Mouse (Mus musculus) ES-E14 (cell line): ENCODE measurements around the gene Ggnbp2. TPM values are rescaled to one million over a fixed set of nuclear protein-coding genes. Genes with fewer than 3 reads are reported as not detected.

Experiments used
- DNase-seq: peaks from one replicate; pipeline ENCODE4 v3.0.0-alpha.2; 2013; ENCODE audit warnings: low read depth, low spot score
- H3K27ac ChIP-seq: 2 replicates; pipeline ENCODE4 v1.5.1; 2012; ENCODE audit warnings: low read depth, mild to moderate bottlenecking, low read length, moderate library complexity, mixed read lengths; ENCODE audit not compliant: poor library complexity, insufficient read depth, severe bottlenecking
- H3K36me3 ChIP-seq: 2 replicates; pipeline ENCODE4 v1.6.1; 2012; ENCODE audit warnings: mild to moderate bottlenecking, low read length, moderate library complexity, mixed read lengths; ENCODE audit not compliant: control insufficient read depth, poor library complexity, insufficient read depth, severe bottlenecking
- H3K4me1 ChIP-seq, 2 experiments: fragments of 150-350 bp in 1 of 2; sonication (generic) in 1 of 2; 2 replicates each; pipeline ENCODE4 v1.6.1; 2012; ENCODE audit warnings: low read length in 2 of 2, mild to moderate bottlenecking in 1 of 2, mixed read lengths in 1 of 2; ENCODE audit not compliant: control insufficient read depth in 2 of 2, insufficient read depth in 2 of 2, poor library complexity in 1 of 2
- H3K4me3 ChIP-seq, 2 experiments: fragments of 150-350 bp in 1 of 2; sonication (generic) in 1 of 2; 2 replicates each; pipeline ENCODE4 v1.5.1; 2012; ENCODE audit warnings: low read length in 2 of 2, low read depth in 1 of 2, mild to moderate bottlenecking in 1 of 2, mixed read lengths in 1 of 2; ENCODE audit not compliant: insufficient read depth in 1 of 2, poor library complexity in 1 of 2, severe bottlenecking in 1 of 2
- H3K9ac ChIP-seq: 2 replicates; pipeline ENCODE4 v1.6.1; 2012; ENCODE audit warnings: low read depth, mild to moderate bottlenecking, low read length, mixed read lengths; ENCODE audit not compliant: poor library complexity, insufficient read depth, severe bottlenecking
- H3K9me3 ChIP-seq: fragments of 150-350 bp; sonication (generic); 2 replicates; pipeline ENCODE4 v1.6.1; 2012; ENCODE audit warnings: low read depth, mild to moderate bottlenecking, low read length; ENCODE audit not compliant: control insufficient read depth, insufficient read depth
- CHD2 ChIP-seq: IDR thresholded peaks from 2 replicates; pipeline ENCODE4 v1.6.1; 2014; ENCODE audit warnings: mild to moderate bottlenecking, low read depth, low read length, inconsistent platforms
- HCFC1 ChIP-seq: IDR thresholded peaks from 2 replicates; pipeline ENCODE4 v1.6.1; 2012; ENCODE audit warnings: low read length, inconsistent platforms, borderline replicate concordance; ENCODE audit not compliant: insufficient read depth
- MAFK ChIP-seq: IDR thresholded peaks from 2 replicates; pipeline ENCODE4 v1.6.1; 2014; ENCODE audit warnings: mild to moderate bottlenecking, low read depth, low read length, inconsistent platforms; ENCODE audit not compliant: insufficient read depth
- ZC3H11A ChIP-seq: IDR thresholded peaks from 2 replicates; pipeline ENCODE4 v1.6.1; 2012; ENCODE audit warnings: low read depth, mild to moderate bottlenecking, inconsistent platforms, low read length, borderline replicate concordance
- ZNF384 ChIP-seq: IDR thresholded peaks from 2 replicates; pipeline ENCODE4 v1.6.1; 2012; ENCODE audit warnings: low read depth, low read length, inconsistent platforms
- in situ Hi-C, 2 experiments: fragments of 600-800 bp; cut with MboI; formaldehyde crosslinking; loops; one replicate each; pipeline ENCODE4 v1.15.1; 2025; ENCODE audit warnings: low sequenced_read_pairs in 2 of 2, inconsistent platforms in 1 of 2; ENCODE audit not compliant: unreplicated experiment in 2 of 2
- total RNA-seq: library from RNA; depleted of rRNA; stranded (reverse); fragments of 300-350 nt; gene quantifications from 2 replicates; pipeline ENCODE4 v1.2.3, GENCODE M21; 2012

The Ggnbp2 gene
- total RNA-seq, 1 experiment = 59.1 TPM

DNA sequence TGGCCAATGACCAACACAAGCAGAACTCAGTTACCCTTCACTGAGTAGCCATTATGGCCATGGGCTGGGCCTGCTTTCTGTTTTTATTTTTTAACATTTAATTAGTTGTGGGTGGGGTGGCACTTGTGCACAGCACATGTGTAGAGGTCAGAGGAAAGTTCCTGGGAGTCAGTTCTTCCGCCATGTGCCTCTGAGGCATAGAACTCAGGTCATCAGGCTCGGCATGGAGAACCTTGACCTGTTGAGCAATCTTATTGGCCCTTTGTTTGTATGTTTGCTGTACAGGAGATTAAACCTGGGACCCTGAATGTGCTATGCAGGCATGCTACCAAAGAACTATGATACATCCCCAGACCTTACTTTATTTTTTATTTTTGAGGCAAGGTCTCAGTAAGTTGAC lies 18.9 kb upstream of the Ggnbp2 start:
- no peak for DNase-seq
- Histone ChIP-seq H3K4me3 (no peak overlapping the region), H3K4me1 (peaks cover 0 to 2% of the 10 kb centered on the region in 2 experiments; a peak in 1 of 4 replicates), H3K9me3 (no peaks in the 10 kb centered on the region), H3K9ac (no peak overlapping the region), H3K36me3 (peaks cover 52% of the 10 kb centered on the region), H3K27ac (no peak overlapping the region)
- TF ChIP-seq CHD2 (no peak), HCFC1 (no peak), ZNF384 (no peak), MAFK (no peak), ZC3H11A (no peak)
- in situ Hi-C loops = no loop called here

- H3K36me3 ChIP-seq = peaks cover 41% of the 10 kb centered on the region
- H3K4me3 ChIP-seq = no peak overlapping the region
- no peak for TF ChIP-seq HCFC1
- TF ChIP-seq ZNF384 = no peak
- TF ChIP-seq CHD2 = no peak
- no peak for TF ChIP-seq ZC3H11A
- TF ChIP-seq MAFK = no peak
- peaks cover 0 to 2% of the 10 kb centered on the region in 2 experiments; a peak in 1 of 4 replicates for H3K4me1 ChIP-seq
- H3K9me3 ChIP-seq = no peaks in the 10 kb centered on the region
- in situ Hi-C loops = no loop called here
- DNase-seq = no peak
- H3K27ac ChIP-seq = no peak overlapping the region
- no peak overlapping the region for H3K9ac ChIP-seq
Observed at GRCm38 (mm10) chr11:84888025-84888424, 17.4 kb upstream of the Ggnbp2 start.

GRCm38 (mm10) chr11:84886767-84887511 lies 16.3 kb upstream of the Ggnbp2 start:
- Histone ChIP-seq H3K27ac (no peak overlapping the region), H3K4me1 (peaks cover 0 to 2% of the 10 kb centered on the region in 2 experiments; a peak in 1 of 4 replicates), H3K4me3 (no peak overlapping the region), H3K9ac (no peak overlapping the region), H3K36me3 (peaks cover 37% of the 10 kb centered on the region), H3K9me3 (no peaks in the 10 kb centered on the region)
- TF ChIP-seq ZNF384 (no peak), ZC3H11A (no peak), MAFK (no peak)
- in situ Hi-C loops = no loop called here
- no peak for DNase-seq

- DNase-seq = no peak
- H3K36me3 ChIP-seq = peaks cover 34% of the 10 kb centered on the region
- H3K4me3 ChIP-seq = no peak overlapping the region
- no peaks in the 10 kb centered on the region for H3K9me3 ChIP-seq
- peaks cover 0 to 4% of the 10 kb centered on the region in 2 experiments; a peak in 1 of 4 replicates for H3K4me1 ChIP-seq
- TF ChIP-seq ZNF384 (no peak), MAFK (no peak), HCFC1 (no peak), ZC3H11A (no peak), CHD2 (no peak)
- no peak overlapping the region for H3K9ac ChIP-seq
- no peak overlapping the region for H3K27ac ChIP-seq
- in situ Hi-C loops = no loop called here
Observed at GRCm38 (mm10) chr11:84886236-84886635, 15.6 kb upstream of the Ggnbp2 start.
